Mouse (Mus musculus): ENCODE measurements around the gene Pex14.

- no peak for TF ChIP-seq POLR2A (IDR thresholded peaks at IDR 0.05; ENCODE audit: borderline replicate concordance, control insufficient read depth, low read depth, low read length)
- no peak for TF ChIP-seq CTCF (IDR thresholded peaks at IDR 0.05; ENCODE audit: control insufficient read depth, insufficient read depth, low read length)
These were observed 173.2 kb downstream of the Pex14 start for GRCm38 (mm10) chr4:148926459-148926858.

Data from bone marrow, adult 2 months (tissue).